Mouse (Mus musculus): ENCODE data around the gene Actl6b. TPM values are rescaled to one million over a fixed set of nuclear protein-coding genes. Genes with fewer than 3 reads are reported as not detected.

Gene Actl6b
- polyA plus RNA-seq, 1 experiment from 2014 or later = not detected

GRCm38 (mm10) chr5:137522711-137523110 is 30.6 kb upstream of the Actl6b start:
- no peak for DNase-seq (ENCODE audit: low spot score)
- H3K9me3 ChIP-seq (replicated peaks) = no peaks in the 10 kb centered on the region
- no peak overlapping the region for H3K4me3 ChIP-seq
- 79% methylated on average over 11 of the region's 11 CpGs for WGBS
- H3K4me1 ChIP-seq = peaks cover 12% of the 10 kb centered on the region
- H3K27me3 ChIP-seq (ENCODE audit: low read depth, poor library complexity, severe bottlenecking) = no peaks in the 10 kb centered on the region
- peaks cover 100% of the 10 kb centered on the region for H3K36me3 ChIP-seq
- no peak overlapping the region for H3K27ac ChIP-seq

GRCm38 (mm10) chr5:137523396-137524250 is 29.7 kb upstream of the Actl6b start:
- WGBS = 89% methylated on average over 25 of the region's 25 CpGs
- H3K27ac ChIP-seq = no peak overlapping the region
- DNase-seq (ENCODE audit: low spot score) = no peak

GRCm38 (mm10) chr5:137524251-137524515 is 29.1 kb upstream of the Actl6b start:
- Histone ChIP-seq H3K4me3 (no peak overlapping the region), H3K4me1 (peaks cover 16% of the 10 kb centered on the region), H3K27ac (no peak overlapping the region), H3K27me3 (ENCODE audit: low read depth, poor library complexity, severe bottlenecking) (no peaks in the 10 kb centered on the region), H3K9me3 (replicated peaks) (no peaks in the 10 kb centered on the region), H3K36me3 (peaks cover 100% of the 10 kb centered on the region)
- DNase-seq (ENCODE audit: low spot score) = no peak
- 90% methylated on average over 8 of the region's 8 CpGs for WGBS

More at GRCm38 (mm10) chr5:137523396-137524250, 29.7 kb upstream of the Actl6b start:
- H3K4me3 ChIP-seq = no peak overlapping the region
- H3K4me1 ChIP-seq = peaks cover 13% of the 10 kb centered on the region
- no peaks in the 10 kb centered on the region for H3K9me3 ChIP-seq (replicated peaks)
- peaks cover 100% of the 10 kb centered on the region for H3K36me3 ChIP-seq
- no peaks in the 10 kb centered on the region for H3K27me3 ChIP-seq (ENCODE audit: low read depth, poor library complexity, severe bottlenecking)

GRCm38 (mm10) chr5:137524671-137525070 is 28.6 kb upstream of the Actl6b start:
- Histone ChIP-seq H3K4me3 (no peak overlapping the region), H3K27ac (no peak overlapping the region), H3K36me3 (peaks cover 100% of the 10 kb centered on the region), H3K4me1 (peaks cover 20% of the 10 kb centered on the region), H3K9me3 (replicated peaks) (no peaks in the 10 kb centered on the region), H3K27me3 (ENCODE audit: low read depth, poor library complexity, severe bottlenecking) (no peaks in the 10 kb centered on the region)
- DNase-seq (ENCODE audit: low spot score) = no peak
- WGBS = 86% methylated on average over 13 of the region's 13 CpGs

GRCm38 (mm10) chr5:137525511-137525910 is 27.8 kb upstream of the Actl6b start:
- H3K27ac ChIP-seq = no peak overlapping the region
- peaks cover 29% of the 10 kb centered on the region for H3K4me1 ChIP-seq
- no peaks in the 10 kb centered on the region for H3K27me3 ChIP-seq (ENCODE audit: low read depth, poor library complexity, severe bottlenecking)
- 84% methylated on average over 16 of the region's 16 CpGs for WGBS
- DNase-seq (ENCODE audit: low spot score) = no peak
- no peak overlapping the region for H3K4me3 ChIP-seq
- peaks cover 98% of the 10 kb centered on the region for H3K36me3 ChIP-seq
- no peaks in the 10 kb centered on the region for H3K9me3 ChIP-seq (replicated peaks)

GRCm38 (mm10) chr5:137526192-137526936 is 27.0 kb upstream of the Actl6b start:
- peak; percentile 41 for DNase-seq (ENCODE audit: low spot score)
- Histone ChIP-seq H3K9me3 (replicated peaks) (no peaks in the 10 kb centered on the region), H3K27me3 (ENCODE audit: low read depth, poor library complexity, severe bottlenecking) (no peaks in the 10 kb centered on the region), H3K4me3 (peak overlapping the region; percentile 22; the same call in 1 of the 2 replicates), H3K27ac (0 out of 2 replicates have a peak overlapping the region, but pooled peaks have one; percentile 23), H3K4me1 (peaks cover 37% of the 10 kb centered on the region), H3K36me3 (peaks cover 93% of the 10 kb centered on the region)
- WGBS = 55% methylated on average over 16 of the region's 16 CpGs

- Histone ChIP-seq H3K9me3 (replicated peaks) (no peaks in the 10 kb centered on the region), H3K36me3 (peaks cover 82% of the 10 kb centered on the region), H3K27me3 (ENCODE audit: low read depth, poor library complexity, severe bottlenecking) (no peaks in the 10 kb centered on the region), H3K4me1 (peaks cover 47% of the 10 kb centered on the region), H3K27ac (no peak overlapping the region), H3K4me3 (no peak overlapping the region)
- 78% methylated on average over 1 of the region's 1 CpGs for WGBS
- no peak for DNase-seq (ENCODE audit: low spot score)
Measured at GRCm38 (mm10) chr5:137527413-137527812, 25.9 kb upstream of the Actl6b start.

- no peaks in the 10 kb centered on the region for H3K9me3 ChIP-seq (replicated peaks)
- no peak overlapping the region for H3K27ac ChIP-seq
- no peak overlapping the region; the same call in 1 of the 2 replicates for H3K4me3 ChIP-seq
- peaks cover 72% of the 10 kb centered on the region for H3K36me3 ChIP-seq
- 90% methylated on average over 22 of the region's 22 CpGs for WGBS
- H3K4me1 ChIP-seq = peaks cover 47% of the 10 kb centered on the region
- DNase-seq (ENCODE audit: low spot score) = no peak
- no peaks in the 10 kb centered on the region for H3K27me3 ChIP-seq (ENCODE audit: low read depth, poor library complexity, severe bottlenecking)
Measured at GRCm38 (mm10) chr5:137528247-137528968, 24.9 kb upstream of the Actl6b start.

- H3K27me3 ChIP-seq (ENCODE audit: low read depth, poor library complexity, severe bottlenecking) = no peaks in the 10 kb centered on the region
- peaks cover 53% of the 10 kb centered on the region for H3K4me1 ChIP-seq
- H3K27ac ChIP-seq = no peak overlapping the region
- 77% methylated on average over 15 of the region's 15 CpGs for WGBS
- H3K4me3 ChIP-seq = peak overlapping the region; percentile 77; the same call in 1 of the 2 replicates
- DNase-seq (ENCODE audit: low spot score) = no peak
- H3K36me3 ChIP-seq = peaks cover 62% of the 10 kb centered on the region
- H3K9me3 ChIP-seq (replicated peaks) = no peaks in the 10 kb centered on the region
Measured at GRCm38 (mm10) chr5:137529221-137529995, 23.9 kb upstream of the Actl6b start.

GRCm38 (mm10) chr5:137530075-137530474 is 23.2 kb upstream of the Actl6b start:
- Histone ChIP-seq H3K27me3 (ENCODE audit: low read depth, poor library complexity, severe bottlenecking) (no peaks in the 10 kb centered on the region), H3K4me1 (peaks cover 53% of the 10 kb centered on the region), H3K36me3 (peaks cover 56% of the 10 kb centered on the region), H3K9me3 (replicated peaks) (no peaks in the 10 kb centered on the region), H3K4me3 (peak overlapping the region; percentile 77), H3K27ac (peak overlapping the region; percentile 97)
- no peak for DNase-seq (ENCODE audit: low spot score)
- WGBS = 80% methylated on average over 8 of the region's 8 CpGs

- Histone ChIP-seq H3K36me3 (peaks cover 48% of the 10 kb centered on the region), H3K9me3 (replicated peaks) (no peaks in the 10 kb centered on the region), H3K27me3 (ENCODE audit: low read depth, poor library complexity, severe bottlenecking) (no peaks in the 10 kb centered on the region), H3K27ac (peak overlapping the region; percentile 97), H3K4me1 (peaks cover 48% of the 10 kb centered on the region), H3K4me3 (peak overlapping the region; percentile 77)
- 2% methylated on average over 40 of the region's 46 CpGs for WGBS
- peak; percentile 65 for DNase-seq (ENCODE audit: low spot score)
Measured at GRCm38 (mm10) chr5:137530588-137531413, 22.5 kb upstream of the Actl6b start.
